Mouse (Mus musculus): ENCODE results near the gene Col19a1. TPM values are rescaled to one million over a fixed set of nuclear protein-coding genes. Genes with fewer than 3 reads are reported as not detected.
"Not testable (repeated sequence)": the region's sequence is repeated elsewhere in the genome, so short reads cannot be mapped to it uniquely, and the experiment has no call there.

Gene Col19a1
- total RNA-seq (2017), result 0.34 and 0.55 TPM in 2 replicates

DNA sequence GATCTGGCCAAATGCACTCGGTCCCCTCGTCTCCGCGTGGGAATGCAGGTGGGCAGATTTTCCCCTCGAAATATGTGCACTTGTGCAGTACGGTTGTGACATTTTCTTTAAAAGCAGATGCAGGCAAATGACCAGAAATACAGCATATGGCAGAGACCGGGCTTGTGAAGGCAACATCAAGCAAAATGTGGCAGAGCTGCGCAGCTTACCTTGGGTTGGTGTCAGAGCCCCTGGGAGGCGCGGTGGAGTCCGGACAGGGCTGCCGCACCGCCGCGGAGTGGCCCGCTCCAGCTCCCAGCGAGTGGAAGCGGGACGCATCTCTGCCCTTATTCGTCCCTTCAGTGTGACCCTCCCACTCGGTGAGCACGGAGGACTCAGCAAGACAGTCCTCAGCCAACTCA is at the start of gene Col19a1:
Col19a1 (minus strand) TSS at position 332 of the 401 bp plus-strand sequence.
- ATAC-seq (replicated peaks; ENCODE audit: low read depth, poor library complexity, severe bottlenecking), result peak; percentile 78

- peak; percentile 93 for ATAC-seq (replicated peaks; ENCODE audit: low read depth, poor library complexity, severe bottlenecking)
These were observed 46.4 kb upstream of the Col19a1 start for GRCm38 (mm10) chr1:24633553-24634132.

DNA sequence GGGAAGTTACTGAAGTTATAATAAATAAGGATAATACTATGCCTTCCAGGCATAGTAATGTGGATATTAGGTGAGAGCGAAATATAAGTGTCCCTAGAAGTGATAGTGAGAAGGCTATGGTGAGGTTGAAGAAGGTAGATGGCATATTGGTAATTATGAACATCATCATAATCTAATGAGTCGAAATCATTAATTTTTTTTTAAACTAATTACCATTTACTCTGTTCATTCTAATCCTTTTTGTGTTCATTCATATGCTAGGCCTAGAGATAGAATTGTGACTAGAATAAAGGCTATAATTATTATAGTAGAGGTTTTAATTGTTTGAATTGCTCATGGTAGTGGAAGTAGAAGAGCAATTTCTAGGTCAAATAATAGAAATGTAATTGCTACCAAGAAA is 25.3 kb upstream of the Col19a1 start:
- not testable (repeated sequence) for ATAC-seq (replicated peaks; ENCODE audit: low read depth, poor library complexity, severe bottlenecking)

- ATAC-seq (replicated peaks; ENCODE audit: low read depth, poor library complexity, severe bottlenecking), result no peak
These were observed 7.8 kb upstream of the Col19a1 start for GRCm38 (mm10) chr1:24595096-24595495.

DNA sequence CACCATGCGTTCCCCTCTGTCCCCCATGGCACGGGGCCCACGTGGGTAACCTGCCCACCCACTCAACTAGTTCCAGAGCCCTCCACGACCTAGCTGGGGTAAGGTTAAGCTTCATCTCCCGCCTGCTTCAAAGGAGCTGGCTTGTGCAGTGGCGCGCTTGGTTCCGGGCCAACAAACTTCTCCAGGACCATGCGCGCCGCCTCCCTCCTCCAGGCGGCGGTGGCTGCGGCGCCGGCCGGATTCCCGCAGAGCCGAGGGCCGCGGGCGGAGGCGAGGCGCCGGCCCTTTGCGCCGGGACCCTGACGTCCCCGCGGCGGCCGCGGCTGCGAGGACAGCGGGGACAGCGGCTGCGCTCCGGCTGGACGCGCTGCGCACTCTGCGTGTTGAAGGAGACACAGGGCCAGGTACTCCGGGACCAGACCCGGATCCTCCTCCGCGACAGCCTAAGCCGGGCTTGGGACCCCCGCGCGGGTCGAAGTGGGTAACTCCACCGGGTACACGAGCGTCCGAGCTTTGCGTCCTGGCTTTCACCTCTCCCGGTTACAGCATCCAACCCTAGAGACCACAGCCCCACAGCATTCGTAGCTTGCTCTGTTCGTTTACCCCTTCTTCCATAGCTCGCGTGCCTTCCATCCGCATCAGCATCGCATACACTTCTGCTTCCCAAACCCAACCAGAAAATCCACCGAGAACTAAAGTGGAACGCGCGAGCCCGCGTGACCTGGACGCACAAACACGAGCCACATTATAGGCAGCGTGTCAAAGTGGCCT is 717 bp downstream of the Col19a1 start:
- peak; percentile 52 for ATAC-seq (replicated peaks; ENCODE audit: low read depth, poor library complexity, severe bottlenecking)

GRCm38 (mm10) chr1:24572602-24573001 is 14.7 kb downstream of the Col19a1 start:
- peak; percentile 100 for ATAC-seq (replicated peaks; ENCODE audit: low read depth, poor library complexity, severe bottlenecking)

DNA sequence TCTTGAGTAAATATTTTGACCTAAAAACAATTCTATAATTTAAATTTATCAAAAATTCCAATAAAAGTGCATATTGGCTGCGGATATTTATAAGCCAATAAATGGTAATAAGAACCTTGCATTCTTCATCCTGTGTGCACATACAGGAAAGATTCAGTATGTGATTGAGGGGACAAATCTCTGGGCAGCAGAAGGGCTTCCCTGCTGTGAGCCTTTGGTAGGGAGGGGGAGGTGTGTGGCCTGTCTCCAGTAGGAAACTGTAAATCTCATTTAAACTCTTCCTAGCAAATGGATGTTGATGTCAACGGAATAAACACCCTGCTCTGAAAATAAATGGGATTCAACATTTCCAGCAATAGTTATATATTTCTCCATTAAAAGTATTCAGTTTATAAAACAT is 23.2 kb downstream of the Col19a1 start:
- no peak for ATAC-seq (replicated peaks; ENCODE audit: low read depth, poor library complexity, severe bottlenecking)

- no peak for ATAC-seq (replicated peaks; ENCODE audit: low read depth, poor library complexity, severe bottlenecking)
These were observed 29.3 kb downstream of the Col19a1 start for GRCm38 (mm10) chr1:24558005-24558404.

GRCm38 (mm10) chr1:24553462-24553861 is 33.8 kb downstream of the Col19a1 start:
- ATAC-seq (replicated peaks; ENCODE audit: low read depth, poor library complexity, severe bottlenecking), result peak; percentile 78

- ATAC-seq (replicated peaks; ENCODE audit: low read depth, poor library complexity, severe bottlenecking), result no peak
These were observed 36.6 kb downstream of the Col19a1 start for GRCm38 (mm10) chr1:24550560-24551280.

DNA sequence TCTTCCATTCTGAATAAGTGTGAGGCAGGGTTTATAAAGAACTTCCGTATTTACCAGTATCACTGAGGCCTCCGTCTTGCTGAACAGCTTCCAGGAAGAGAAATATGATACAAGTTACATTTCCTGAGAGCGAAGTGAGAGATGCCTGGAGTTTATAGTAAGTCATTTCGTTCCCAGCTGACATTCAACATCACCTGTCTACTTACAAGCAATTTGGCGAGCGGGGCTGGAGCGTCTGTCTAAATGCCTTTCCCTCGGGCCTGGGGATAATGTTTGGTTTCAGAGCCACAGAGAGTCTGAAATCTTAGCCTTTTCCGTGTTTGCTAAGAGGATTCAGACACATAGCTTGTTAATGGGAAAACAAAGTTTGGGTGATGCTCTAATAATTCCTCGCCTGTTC is 37.2 kb downstream of the Col19a1 start:
- no peak for ATAC-seq (replicated peaks; ENCODE audit: low read depth, poor library complexity, severe bottlenecking)

- ATAC-seq (replicated peaks; ENCODE audit: low read depth, poor library complexity, severe bottlenecking), result no peak
These were observed 38.2 kb downstream of the Col19a1 start for GRCm38 (mm10) chr1:24549050-24549449.

GRCm38 (mm10) chr1:24547574-24547973 is 39.7 kb downstream of the Col19a1 start:
- peak; percentile 69; the same call in 1 of the 2 replicates for ATAC-seq (replicated peaks; ENCODE audit: low read depth, poor library complexity, severe bottlenecking)

- no peak for ATAC-seq (replicated peaks; ENCODE audit: low read depth, poor library complexity, severe bottlenecking)
These were observed 47.4 kb downstream of the Col19a1 start for GRCm38 (mm10) chr1:24539852-24540251.

DNA sequence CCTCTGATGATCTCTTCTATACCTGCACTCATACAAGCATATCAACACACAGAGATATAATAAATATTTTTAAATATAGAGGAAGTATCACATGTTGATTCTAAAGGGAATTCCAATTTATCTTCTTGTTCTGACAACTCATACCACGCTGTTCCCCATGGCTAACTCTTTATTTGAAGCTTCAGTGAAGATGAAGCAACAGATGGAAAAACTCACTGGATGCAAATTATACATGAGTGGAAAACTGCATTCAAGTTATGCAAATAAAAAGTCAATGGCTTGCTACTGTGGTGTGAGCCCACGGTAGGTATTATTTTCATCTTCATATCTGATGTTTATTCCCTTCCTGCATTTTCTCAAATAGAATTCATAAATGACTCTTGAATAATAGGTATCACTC is 60.1 kb downstream of the Col19a1 start:
- no peak for ATAC-seq (replicated peaks; ENCODE audit: low read depth, poor library complexity, severe bottlenecking)

GRCm38 (mm10) chr1:24517462-24517861 is 69.8 kb downstream of the Col19a1 start:
- ATAC-seq (replicated peaks; ENCODE audit: low read depth, poor library complexity, severe bottlenecking), result no peak

GRCm38 (mm10) chr1:24515341-24515740 is 71.9 kb downstream of the Col19a1 start:
- no peak for ATAC-seq (replicated peaks; ENCODE audit: low read depth, poor library complexity, severe bottlenecking)

DNA sequence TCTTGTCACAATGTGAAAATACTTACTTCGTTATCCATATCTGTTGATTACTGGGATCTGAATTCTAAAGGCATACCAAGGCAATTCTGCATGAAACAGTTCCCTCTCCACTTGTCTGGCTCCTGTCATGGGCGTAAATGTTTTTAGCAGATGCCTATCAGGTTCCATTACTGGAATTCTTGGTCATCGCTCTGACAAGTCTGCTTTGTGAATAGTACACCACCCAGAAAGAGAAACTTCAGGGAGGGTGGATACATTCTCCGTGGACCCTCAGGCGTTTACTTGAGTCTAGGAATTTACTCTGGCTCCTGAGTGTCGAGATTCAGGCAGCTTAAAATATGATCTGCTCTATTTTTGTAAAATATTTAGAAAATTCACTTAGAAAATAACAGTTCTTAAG is 75.7 kb downstream of the Col19a1 start:
- ATAC-seq (replicated peaks; ENCODE audit: low read depth, poor library complexity, severe bottlenecking), result no peak

- no peak for ATAC-seq (replicated peaks; ENCODE audit: low read depth, poor library complexity, severe bottlenecking)
These were observed 91.9 kb downstream of the Col19a1 start for GRCm38 (mm10) chr1:24495400-24495799.

DNA sequence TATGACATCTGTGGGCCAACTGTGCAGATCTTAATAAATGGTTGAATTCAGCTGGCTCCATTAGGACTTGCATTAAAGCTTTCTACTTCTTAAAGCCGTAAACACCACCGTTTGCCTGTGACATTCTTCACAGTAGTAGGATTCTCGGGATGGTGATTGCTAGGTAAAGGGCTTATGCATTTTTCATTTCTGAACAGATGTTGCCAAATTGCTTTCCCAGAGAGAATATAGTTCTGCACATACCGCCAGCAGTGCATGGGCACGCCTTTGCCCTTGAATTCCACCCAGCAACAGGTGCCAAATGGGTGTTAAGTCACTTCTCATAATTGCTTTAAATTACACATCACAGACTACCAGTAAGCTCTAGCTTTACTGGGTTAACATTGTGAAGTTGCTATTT is 103.1 kb downstream of the Col19a1 start:
- no peak for ATAC-seq (replicated peaks; ENCODE audit: low read depth, poor library complexity, severe bottlenecking)

- ATAC-seq (replicated peaks; ENCODE audit: low read depth, poor library complexity, severe bottlenecking), result no peak
These were observed 116.1 kb downstream of the Col19a1 start for GRCm38 (mm10) chr1:24471096-24471710.

Measured in common myeloid progenitor, adult 5-6 weeks (primary cell).